Mouse (Mus musculus): ENCODE measurements around the gene Ubap2. TPM values are rescaled to one million over a fixed set of nuclear protein-coding genes. Genes with fewer than 3 reads are reported as not detected.

The Ubap2 gene
- total RNA-seq, 2 experiments from 2014 or later, result 44.2 to 54.9 TPM

DNA sequence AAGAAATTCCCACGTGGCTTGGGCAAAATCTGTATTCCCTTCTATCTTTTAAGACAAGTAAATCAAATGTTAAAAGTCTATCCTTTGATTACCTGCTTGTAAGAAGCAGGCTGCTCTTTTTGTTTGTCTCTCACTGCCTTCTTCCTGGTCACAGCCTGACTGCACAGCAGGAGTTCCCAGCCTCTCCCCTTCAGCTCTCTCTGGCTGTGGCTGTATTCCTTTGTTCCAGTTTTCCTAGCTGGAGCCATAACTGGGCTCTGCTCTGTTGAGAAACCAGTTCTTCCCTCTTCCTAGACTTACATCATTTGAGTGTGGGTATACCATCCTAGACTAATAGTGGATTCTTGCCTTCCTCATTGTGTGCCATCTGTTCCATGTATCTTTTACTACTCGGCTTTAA, 110.0 kb downstream of the Ubap2 start:
- no peak for DNase-seq

DNA sequence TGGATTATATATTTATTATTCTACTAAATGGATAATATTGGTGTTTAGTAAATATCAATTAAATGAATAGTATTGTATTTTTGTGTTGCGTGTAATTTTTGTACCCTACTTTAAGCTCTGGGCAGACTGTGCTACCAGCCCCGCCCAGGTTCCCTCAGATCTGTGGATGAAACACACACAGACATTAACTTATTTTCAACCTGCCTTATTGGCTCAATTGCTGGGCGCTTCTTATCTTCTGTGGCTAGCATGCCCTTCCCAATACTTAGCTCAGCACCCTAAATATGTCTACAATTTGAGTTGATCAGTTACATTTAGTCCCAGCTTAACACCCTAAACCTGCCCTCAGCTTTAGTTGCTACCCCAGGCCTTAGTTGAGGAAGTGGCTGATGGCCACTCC, 113.7 kb downstream of the Ubap2 start:
- no peak for DNase-seq

DNA sequence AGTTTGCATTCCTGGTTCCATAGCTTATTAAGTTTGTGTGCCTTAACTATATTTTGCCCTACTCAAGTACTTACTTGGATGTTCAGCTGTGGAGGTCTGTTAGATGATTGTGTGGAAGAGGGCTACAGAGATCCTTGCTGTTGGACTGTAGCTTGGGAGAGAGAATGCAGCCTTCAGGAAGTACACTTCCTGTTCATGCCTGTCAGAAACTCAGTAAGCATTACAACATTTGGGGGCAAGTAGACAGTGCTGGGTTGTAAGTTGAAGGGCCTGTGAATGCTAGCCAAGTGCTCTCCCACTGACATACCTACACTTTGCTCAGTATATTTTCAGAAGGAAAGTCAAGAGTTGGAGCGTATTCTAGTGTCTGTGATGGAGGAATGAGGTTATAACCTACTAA, 116.7 kb downstream of the Ubap2 start:
- no peak for DNase-seq

DNA sequence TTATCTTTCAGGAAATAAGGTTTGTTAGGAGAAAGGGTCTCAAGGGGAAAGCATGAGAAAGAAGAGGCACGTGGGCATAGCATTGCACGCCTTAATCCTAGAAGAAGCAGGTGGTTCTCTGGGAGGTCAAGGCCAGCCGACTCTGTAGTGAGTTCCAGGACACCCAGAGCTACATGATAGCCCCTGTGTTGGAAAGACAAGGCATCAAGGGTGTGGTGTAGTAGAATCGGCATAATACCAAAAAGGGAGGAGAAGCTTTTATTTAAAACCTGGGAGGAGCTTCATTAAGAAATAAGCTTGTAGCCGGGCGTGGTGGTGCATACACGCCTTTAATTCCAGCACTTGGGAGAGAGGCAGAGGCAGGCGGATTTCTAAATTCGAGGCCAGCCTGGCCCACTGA, 118.0 kb downstream of the Ubap2 start:
- no peak for DNase-seq

DNA sequence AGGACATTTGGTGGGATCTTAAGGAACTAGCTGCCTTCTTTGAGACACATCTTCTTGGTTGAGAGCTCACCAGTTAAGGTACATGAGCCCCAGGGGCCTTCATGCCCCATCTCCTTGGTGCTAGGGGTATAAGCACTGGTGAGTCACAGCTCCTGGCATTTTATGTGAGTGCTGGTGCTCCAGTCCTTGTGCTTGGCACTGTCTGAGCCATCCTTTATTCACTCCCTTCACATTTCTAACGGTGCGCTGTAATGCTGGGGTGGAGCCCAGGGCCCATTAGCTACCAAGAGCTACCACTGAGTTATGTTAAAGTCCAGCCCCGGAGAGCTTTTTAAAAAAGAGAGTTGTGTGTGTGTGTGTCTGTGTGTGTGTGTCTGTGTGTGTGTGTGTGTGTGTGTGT, 121.8 kb downstream of the Ubap2 start:
- DNase-seq, result no peak

DNA sequence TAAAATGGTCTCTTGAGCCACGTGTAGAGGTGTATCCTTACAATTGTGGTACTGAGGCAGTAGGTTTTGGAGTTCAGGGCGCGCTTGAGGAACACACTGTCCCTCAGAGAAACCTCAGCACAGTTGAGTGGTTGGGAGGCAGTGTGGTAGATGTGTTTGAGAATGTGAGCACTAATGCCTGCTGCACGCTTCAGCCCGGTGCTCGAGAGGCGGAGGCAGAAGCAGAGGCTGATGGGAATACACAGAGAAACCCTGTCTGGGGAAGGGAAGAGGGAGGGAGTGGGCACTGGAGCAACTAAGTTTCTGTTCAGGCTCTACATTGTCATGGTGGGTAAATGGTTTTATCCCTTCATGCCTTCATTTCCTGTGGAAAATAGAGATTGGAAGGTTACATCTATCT, 123.8 kb downstream of the Ubap2 start:
- no peak for DNase-seq

DNA sequence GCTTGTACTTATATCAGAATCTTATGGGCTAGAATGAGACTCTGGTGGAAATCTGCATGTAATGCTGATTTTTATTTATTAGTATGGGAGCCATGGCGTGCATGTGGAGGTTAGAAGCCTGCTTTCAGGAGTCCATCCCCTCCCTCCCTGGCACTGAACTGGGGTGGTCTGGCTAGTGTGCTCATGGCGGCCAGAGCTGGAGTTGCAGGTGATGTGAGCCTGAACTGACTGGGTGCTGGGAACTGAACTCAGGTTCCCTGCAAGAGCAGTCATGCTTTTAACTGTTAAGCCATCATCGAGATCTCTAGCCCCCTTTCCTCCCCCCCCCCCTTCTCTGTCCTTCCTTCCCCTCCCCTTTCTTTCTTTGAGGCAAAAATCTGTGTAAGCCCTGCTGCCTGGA, 125.1 kb downstream of the Ubap2 start:
- no peak for DNase-seq

Other genes starting within 250 kb of the Ubap2 start
- 10 to 100 TPM; 17.6 to 24.6 TPM for gene Aqp7, start 227.0 kb downstream of the Ubap2 start, total RNA-seq (2021)
- gene Aqp3, start 177.0 kb downstream of the Ubap2 start, total RNA-seq (2021), result 1 to 10 TPM in 1 of 2 experiments, not detected in 1; 1.9 TPM
- 10 to 100 TPM; 16.2 to 18.9 TPM for gene Nol6, start 150.7 kb downstream of the Ubap2 start, total RNA-seq (2021)
- 100 to 1,000 TPM; 126 to 132 TPM for gene Ube2r2, start 139.4 kb downstream of the Ubap2 start, total RNA-seq (2021)
- 10 to 100 TPM; 32.4 to 32.9 TPM for gene Dcaf12, start 39.7 kb upstream of the Ubap2 start, total RNA-seq (2021)
- 10 to 100 TPM; 40.6 to 41.4 TPM for gene Ubap1, start 73.9 kb upstream of the Ubap2 start, total RNA-seq (2021)
- gene Kif24, start 189.7 kb upstream of the Ubap2 start, total RNA-seq (2021), result under 1 TPM; 0.45 to 0.46 TPM
- 10 to 100 TPM; 30.6 to 35.9 TPM for gene Nudt2, start 190.0 kb upstream of the Ubap2 start, total RNA-seq (2021)
- gene AI464131, start 227.9 kb upstream of the Ubap2 start, total RNA-seq (2021), result 10 to 100 TPM; 12.0 to 13.2 TPM
- gene 1110017D15Rik, start 242.2 kb upstream of the Ubap2 start, total RNA-seq (2021), result under 1 TPM in 1 of 2 experiments, not detected in 1; 0.87 TPM

All from heart, adult 18-20 months (tissue).